Mouse (Mus musculus): ENCODE measurements around the gene 3425401B19Rik. TPM values are rescaled to one million over a fixed set of nuclear protein-coding genes. Genes with fewer than 3 reads are reported as not detected.

Gene 3425401B19Rik
- total RNA-seq (2023), result under 1 TPM; 0.33 to 0.93 TPM

GRCm38 (mm10) chr14:32685124-32685826, at the start of gene 3425401B19Rik:
3425401B19Rik (minus strand) TSS chr14:32685293.

Other genes starting within 250 kb of the 3425401B19Rik start
- not detected for gene Slc18a3, start 220.4 kb downstream of the 3425401B19Rik start, total RNA-seq (2023)
- gene Chat, start 219.3 kb downstream of the 3425401B19Rik start, total RNA-seq (2023), result not detected
- 10 to 100 TPM; 44.3 to 45.1 TPM for gene Ercc6, start 171.8 kb downstream of the 3425401B19Rik start, total RNA-seq (2023)
- not detected for gene Prrxl1, start 85.9 kb downstream of the 3425401B19Rik start, total RNA-seq (2023)
- not detected for gene Tmem273, start 100.7 kb upstream of the 3425401B19Rik start, total RNA-seq (2023)
- gene Fam170b, start 148.7 kb upstream of the 3425401B19Rik start, total RNA-seq (2023), result not detected
- gene Vstm4, start 171.5 kb upstream of the 3425401B19Rik start, total RNA-seq (2023), result under 1 TPM in 1 of 2 experiments, not detected in 1; 0.32 TPM